Mouse (Mus musculus) limb, embryonic 15.5 days (tissue): ENCODE measurements at regions not wholly inside any gene's neighbourhood (a gene's known extent, or its start where the extent isn't known, plus 50 kb on each side); places are given as distances from the start of the nearest gene placed in this dataset.

Experiments used
- ATAC-seq: fragments of 200-750 bp; cut with Nextera tagmentation; 2 replicates; pipeline ENCODE4 v1.8.0; 2017; ENCODE audit warnings: low read depth, moderate TSS enrichment; ENCODE audit not compliant: insufficient number of reproducible peaks, low FRiP score, low TSS enrichment
- H3K27ac ChIP-seq: fragments of 300-500 bp; sonication (generic); 2 replicates; pipeline ENCODE4 v1.5.1; 2015; ENCODE audit warnings: moderate library complexity, mild to moderate bottlenecking, inconsistent platforms
- H3K27me3 ChIP-seq: fragments of 300-500 bp; sonication (generic); 2 replicates; pipeline ENCODE4 v1.6.1; 2015; ENCODE audit warnings: inconsistent platforms
- H3K36me3 ChIP-seq: fragments of 300-500 bp; sonication (generic); 2 replicates; pipeline ENCODE4 v1.6.1; 2015; ENCODE audit warnings: inconsistent platforms
- H3K4me1 ChIP-seq: fragments of 300-500 bp; sonication (generic); 2 replicates; pipeline ENCODE4 v1.6.1; 2015; ENCODE audit warnings: inconsistent platforms
- H3K4me2 ChIP-seq: fragments of 300-500 bp; sonication (generic); 2 replicates; pipeline ENCODE4 v1.6.1; 2015; ENCODE audit warnings: mild to moderate bottlenecking, inconsistent platforms
- H3K4me3 ChIP-seq: fragments of 300-500 bp; sonication (generic); 2 replicates; pipeline ENCODE4 v1.5.1; 2015; ENCODE audit warnings: mild to moderate bottlenecking, inconsistent platforms
- H3K9ac ChIP-seq: fragments of 300-500 bp; sonication (generic); 2 replicates; pipeline ENCODE4 v1.6.1; 2015; ENCODE audit warnings: inconsistent platforms
- H3K9me3 ChIP-seq: fragments of 300-500 bp; sonication (generic); 2 replicates; pipeline ENCODE4 v1.6.1; 2016; ENCODE audit warnings: inconsistent platforms
- WGBS: fragments of 180-500 bp; shearing (Covaris S2); methylation state at CpG from one replicate; pipeline ENCODE4 v1.1.7; 2015; 5-methylcytosine and 5-hydroxymethylcytosine counted together

GRCm38 (mm10) chr15:63299311-63299710, 545.7 kb downstream of the Gsdmc2 start:
- WGBS, result 61% methylated on average over 4 of the region's 4 CpGs
- no peaks in the 10 kb centered on the region for H3K36me3 ChIP-seq
- H3K9ac ChIP-seq, result no peak overlapping the region
- H3K4me2 ChIP-seq, result no peak overlapping the region
- H3K9me3 ChIP-seq, result no peaks in the 10 kb centered on the region
- H3K27me3 ChIP-seq, result no peaks in the 10 kb centered on the region
- H3K4me1 ChIP-seq, result no peaks in the 10 kb centered on the region
- no peak overlapping the region for H3K27ac ChIP-seq
- no peak for ATAC-seq
- no peak overlapping the region for H3K4me3 ChIP-seq

- ATAC-seq, result no peak
- Histone ChIP-seq H3K4me2 (no peak overlapping the region), H3K36me3 (no peaks in the 10 kb centered on the region), H3K27ac (no peak overlapping the region), H3K9ac (no peak overlapping the region), H3K27me3 (no peaks in the 10 kb centered on the region), H3K4me1 (no peaks in the 10 kb centered on the region), H3K9me3 (no peaks in the 10 kb centered on the region), H3K4me3 (no peak overlapping the region)
These were observed 556.4 kb downstream of the Gsdmc2 start for GRCm38 (mm10) chr15:63288534-63288933.

- Histone ChIP-seq H3K27me3 (no peaks in the 10 kb centered on the region), H3K4me1 (no peaks in the 10 kb centered on the region), H3K9ac (no peak overlapping the region), H3K36me3 (no peaks in the 10 kb centered on the region), H3K9me3 (no peaks in the 10 kb centered on the region), H3K27ac (no peak overlapping the region), H3K4me3 (no peak overlapping the region), H3K4me2 (no peak overlapping the region)
- 66% methylated on average over 1 of the region's 1 CpGs for WGBS
- no peak for ATAC-seq
These were observed 559.0 kb downstream of the Gsdmc2 start for GRCm38 (mm10) chr15:63286026-63286425.

GRCm38 (mm10) chr15:63270381-63270780, 574.6 kb downstream of the Gsdmc2 start:
- ATAC-seq, result no peak
- WGBS, result 79% methylated on average over 2 of the region's 2 CpGs

GRCm38 (mm10) chr15:63265845-63266244, 579.1 kb downstream of the Gsdmc2 start:
- Histone ChIP-seq H3K27me3 (no peaks in the 10 kb centered on the region), H3K9ac (no peak overlapping the region), H3K9me3 (no peaks in the 10 kb centered on the region), H3K27ac (no peak overlapping the region), H3K36me3 (no peaks in the 10 kb centered on the region), H3K4me2 (no peak overlapping the region), H3K4me3 (no peak overlapping the region), H3K4me1 (no peaks in the 10 kb centered on the region)
- no peak for ATAC-seq
- 91% methylated on average over 1 of the region's 1 CpGs for WGBS

More at GRCm38 (mm10) chr15:63270381-63270780, 574.6 kb downstream of the Gsdmc2 start:
- Histone ChIP-seq H3K4me2 (no peak overlapping the region), H3K36me3 (no peaks in the 10 kb centered on the region), H3K9me3 (no peaks in the 10 kb centered on the region), H3K4me3 (no peak overlapping the region), H3K9ac (no peak overlapping the region), H3K27me3 (no peaks in the 10 kb centered on the region), H3K27ac (no peak overlapping the region), H3K4me1 (no peaks in the 10 kb centered on the region)

GRCm38 (mm10) chr15:63255736-63256135, 589.2 kb downstream of the Gsdmc2 start:
- 64% methylated on average over 2 of the region's 2 CpGs for WGBS
- H3K9me3 ChIP-seq, result no peaks in the 10 kb centered on the region
- no peak overlapping the region for H3K4me3 ChIP-seq
- H3K4me2 ChIP-seq, result no peak overlapping the region
- no peak overlapping the region for H3K9ac ChIP-seq
- no peak for ATAC-seq
- H3K27ac ChIP-seq, result no peak overlapping the region
- H3K36me3 ChIP-seq, result no peaks in the 10 kb centered on the region
- no peaks in the 10 kb centered on the region for H3K4me1 ChIP-seq
- no peaks in the 10 kb centered on the region for H3K27me3 ChIP-seq

GRCm38 (mm10) chr15:63252781-63253340, 592.1 kb downstream of the Gsdmc2 start:
- Histone ChIP-seq H3K27me3 (no peaks in the 10 kb centered on the region), H3K27ac (no peak overlapping the region), H3K36me3 (no peaks in the 10 kb centered on the region), H3K4me3 (no peak overlapping the region), H3K9me3 (no peaks in the 10 kb centered on the region), H3K4me2 (no peak overlapping the region), H3K9ac (no peak overlapping the region), H3K4me1 (no peaks in the 10 kb centered on the region)
- no peak for ATAC-seq
- 50% methylated on average over 1 of the region's 1 CpGs for WGBS

- H3K27me3 ChIP-seq, result no peaks in the 10 kb centered on the region
- no peak overlapping the region for H3K27ac ChIP-seq
- H3K4me2 ChIP-seq, result no peak overlapping the region
- ATAC-seq, result no peak
- H3K4me1 ChIP-seq, result no peaks in the 10 kb centered on the region
- 60% methylated on average over 3 of the region's 3 CpGs for WGBS
- H3K9ac ChIP-seq, result no peak overlapping the region
- H3K4me3 ChIP-seq, result no peak overlapping the region
- no peaks in the 10 kb centered on the region for H3K36me3 ChIP-seq
- H3K9me3 ChIP-seq, result no peaks in the 10 kb centered on the region
These were observed 606.4 kb downstream of the Gsdmc2 start for GRCm38 (mm10) chr15:63238601-63239000.

GRCm38 (mm10) chr15:63218393-63219060, 626.5 kb downstream of the Gsdmc2 start:
- H3K27me3 ChIP-seq, result no peaks in the 10 kb centered on the region
- H3K4me2 ChIP-seq, result no peak overlapping the region
- no peaks in the 10 kb centered on the region; the same call in 1 of the 2 replicates for H3K4me1 ChIP-seq
- 34% methylated on average over 2 of the region's 2 CpGs for WGBS
- no peaks in the 10 kb centered on the region for H3K36me3 ChIP-seq
- H3K9ac ChIP-seq, result no peak overlapping the region
- no peaks in the 10 kb centered on the region for H3K9me3 ChIP-seq
- no peak for ATAC-seq
- no peak overlapping the region for H3K4me3 ChIP-seq
- H3K27ac ChIP-seq, result no peak overlapping the region

GRCm38 (mm10) chr15:63205150-63205549, 639.8 kb downstream of the Gsdmc2 start:
- Histone ChIP-seq H3K9ac (no peak overlapping the region), H3K36me3 (no peaks in the 10 kb centered on the region), H3K9me3 (no peaks in the 10 kb centered on the region), H3K4me1 (no peaks in the 10 kb centered on the region), H3K27me3 (no peaks in the 10 kb centered on the region), H3K4me3 (no peak overlapping the region), H3K4me2 (no peak overlapping the region), H3K27ac (no peak overlapping the region)
- 82% methylated on average over 1 of the region's 1 CpGs for WGBS
- no peak for ATAC-seq

- H3K9me3 ChIP-seq, result no peaks in the 10 kb centered on the region
- H3K4me1 ChIP-seq, result peaks cover 4% of the 10 kb centered on the region
- H3K9ac ChIP-seq, result no peak overlapping the region
- no peak overlapping the region for H3K4me2 ChIP-seq
- no peak for ATAC-seq
- no peak overlapping the region for H3K4me3 ChIP-seq
- H3K36me3 ChIP-seq, result no peaks in the 10 kb centered on the region
- H3K27me3 ChIP-seq, result no peaks in the 10 kb centered on the region
- 66% methylated on average over 2 of the region's 2 CpGs for WGBS
- H3K27ac ChIP-seq, result no peak overlapping the region
These were observed 649.9 kb downstream of the Gsdmc2 start for GRCm38 (mm10) chr15:63195031-63195430.

GRCm38 (mm10) chr15:63194492-63194797, 650.5 kb downstream of the Gsdmc2 start:
- H3K4me2 ChIP-seq, result no peak overlapping the region
- H3K4me3 ChIP-seq, result no peak overlapping the region
- H3K27me3 ChIP-seq, result no peaks in the 10 kb centered on the region
- H3K9me3 ChIP-seq, result no peaks in the 10 kb centered on the region
- no peak for ATAC-seq
- no peaks in the 10 kb centered on the region for H3K36me3 ChIP-seq
- peaks cover 5% of the 10 kb centered on the region for H3K4me1 ChIP-seq
- H3K27ac ChIP-seq, result no peak overlapping the region
- 0% methylated on average over 1 of the region's 1 CpGs for WGBS
- no peak overlapping the region for H3K9ac ChIP-seq
